Mouse (Mus musculus): ENCODE results near the gene Tacc2. TPM values are rescaled to one million over a fixed set of nuclear protein-coding genes. Genes with fewer than 3 reads are reported as not detected.

Tacc2 gene
- polyA plus RNA-seq, 1 experiment from 2014 or later = 50.8 TPM

- Histone ChIP-seq H3K4me3 (no peak overlapping the region), H3K9me3 (no peaks in the 10 kb centered on the region), H3K27me3 (ENCODE audit: insufficient read depth, poor library complexity, severe bottlenecking) (no peaks in the 10 kb centered on the region), H3K36me3 (no peaks in the 10 kb centered on the region), H3K4me1 (replicated peaks) (peaks cover 74% of the 10 kb centered on the region), H3K27ac (0 out of 2 replicates have a peak overlapping the region, but pooled peaks have one; percentile 8)
- DNase-seq (ENCODE audit: low spot score) = no peak
- WGBS = 79% methylated on average over 6 of the region's 6 CpGs
Observed at GRCm38 (mm10) chr7:130690869-130691268, 113.6 kb downstream of the Tacc2 start.

GRCm38 (mm10) chr7:130691931-130692330 lies 114.7 kb downstream of the Tacc2 start:
- no peaks in the 10 kb centered on the region for H3K9me3 ChIP-seq
- H3K27me3 ChIP-seq (ENCODE audit: insufficient read depth, poor library complexity, severe bottlenecking) = no peaks in the 10 kb centered on the region
- H3K27ac ChIP-seq = peak overlapping the region; percentile 99
- H3K36me3 ChIP-seq = peaks cover 2% of the 10 kb centered on the region; the same call in 1 of the 2 replicates
- H3K4me3 ChIP-seq = peak overlapping the region; percentile 88
- H3K4me1 ChIP-seq (replicated peaks) = peaks cover 84% of the 10 kb centered on the region
- 43% methylated on average over 2 of the region's 2 CpGs for WGBS
- no peak for DNase-seq (ENCODE audit: low spot score)

- DNase-seq (ENCODE audit: low spot score) = peak; percentile 86
- peaks cover 6% of the 10 kb centered on the region; the same call in 1 of the 2 replicates for H3K36me3 ChIP-seq
- H3K9me3 ChIP-seq = no peaks in the 10 kb centered on the region
- peaks cover 84% of the 10 kb centered on the region for H3K4me1 ChIP-seq (replicated peaks)
- H3K27ac ChIP-seq = peak overlapping the region; percentile 99
- no peaks in the 10 kb centered on the region for H3K27me3 ChIP-seq (ENCODE audit: insufficient read depth, poor library complexity, severe bottlenecking)
- under 1% methylated on average over 39 of the region's 39 CpGs for WGBS
- peak overlapping the region; percentile 88 for H3K4me3 ChIP-seq
Observed at GRCm38 (mm10) chr7:130692392-130692942, 115.2 kb downstream of the Tacc2 start.

- Histone ChIP-seq H3K9me3 (no peaks in the 10 kb centered on the region), H3K36me3 (peaks cover 9% of the 10 kb centered on the region; the same call in 1 of the 2 replicates), H3K4me1 (replicated peaks) (peaks cover 82% of the 10 kb centered on the region), H3K27me3 (ENCODE audit: insufficient read depth, poor library complexity, severe bottlenecking) (no peaks in the 10 kb centered on the region), H3K27ac (peak overlapping the region; percentile 99), H3K4me3 (peak overlapping the region; percentile 88)
- 2% methylated on average over 19 of the region's 19 CpGs for WGBS
- DNase-seq (ENCODE audit: low spot score) = no peak
Observed at GRCm38 (mm10) chr7:130692943-130693799, 115.9 kb downstream of the Tacc2 start.

- Histone ChIP-seq H3K36me3 (peaks cover 9% of the 10 kb centered on the region; the same call in 1 of the 2 replicates), H3K27ac (peak overlapping the region; percentile 99), H3K9me3 (no peaks in the 10 kb centered on the region), H3K4me1 (replicated peaks) (peaks cover 86% of the 10 kb centered on the region), H3K27me3 (ENCODE audit: insufficient read depth, poor library complexity, severe bottlenecking) (no peaks in the 10 kb centered on the region), H3K4me3 (peak overlapping the region; percentile 88)
- WGBS = 21% methylated on average over 11 of the region's 11 CpGs
- peak; percentile 56 for DNase-seq (ENCODE audit: low spot score)
Observed at GRCm38 (mm10) chr7:130693800-130694193, 116.6 kb downstream of the Tacc2 start.

GRCm38 (mm10) chr7:130695669-130696338 lies 118.6 kb downstream of the Tacc2 start:
- Histone ChIP-seq H3K4me1 (replicated peaks) (peaks cover 84% of the 10 kb centered on the region), H3K4me3 (no peak overlapping the region), H3K36me3 (peaks cover 23% of the 10 kb centered on the region), H3K27ac (peak overlapping the region; percentile 56), H3K27me3 (ENCODE audit: insufficient read depth, poor library complexity, severe bottlenecking) (no peaks in the 10 kb centered on the region), H3K9me3 (no peaks in the 10 kb centered on the region)
- WGBS = 78% methylated on average over 13 of the region's 13 CpGs
- DNase-seq (ENCODE audit: low spot score) = no peak

- no peak for DNase-seq (ENCODE audit: low spot score)
- no peaks in the 10 kb centered on the region for H3K27me3 ChIP-seq (ENCODE audit: insufficient read depth, poor library complexity, severe bottlenecking)
- H3K4me3 ChIP-seq = no peak overlapping the region
- H3K27ac ChIP-seq = 0 out of 2 replicates have a peak overlapping the region, but pooled peaks have one; percentile 4
- peaks cover 80% of the 10 kb centered on the region for H3K4me1 ChIP-seq (replicated peaks)
- no peaks in the 10 kb centered on the region for H3K9me3 ChIP-seq
- WGBS = 82% methylated on average over 16 of the region's 16 CpGs
- H3K36me3 ChIP-seq = peaks cover 31% of the 10 kb centered on the region
Observed at GRCm38 (mm10) chr7:130696347-130697234, 119.4 kb downstream of the Tacc2 start.

GRCm38 (mm10) chr7:130698480-130698879 lies 121.2 kb downstream of the Tacc2 start:
- Histone ChIP-seq H3K36me3 (peaks cover 43% of the 10 kb centered on the region), H3K4me3 (no peak overlapping the region), H3K27ac (no peak overlapping the region), H3K9me3 (no peaks in the 10 kb centered on the region), H3K27me3 (ENCODE audit: insufficient read depth, poor library complexity, severe bottlenecking) (no peaks in the 10 kb centered on the region), H3K4me1 (replicated peaks) (peaks cover 77% of the 10 kb centered on the region)
- DNase-seq (ENCODE audit: low spot score) = no peak

GRCm38 (mm10) chr7:130701336-130701735 lies 124.1 kb downstream of the Tacc2 start:
- Histone ChIP-seq H3K4me3 (no peak overlapping the region), H3K4me1 (replicated peaks) (peaks cover 51% of the 10 kb centered on the region), H3K9me3 (no peaks in the 10 kb centered on the region), H3K27me3 (ENCODE audit: insufficient read depth, poor library complexity, severe bottlenecking) (no peaks in the 10 kb centered on the region), H3K27ac (no peak overlapping the region), H3K36me3 (peaks cover 43% of the 10 kb centered on the region)
- 88% methylated on average over 1 of the region's 1 CpGs for WGBS
- DNase-seq (ENCODE audit: low spot score) = no peak

- Histone ChIP-seq H3K9me3 (no peaks in the 10 kb centered on the region), H3K27me3 (ENCODE audit: insufficient read depth, poor library complexity, severe bottlenecking) (no peaks in the 10 kb centered on the region), H3K4me1 (replicated peaks) (peaks cover 47% of the 10 kb centered on the region), H3K36me3 (peaks cover 26% of the 10 kb centered on the region), H3K27ac (no peak overlapping the region), H3K4me3 (no peak overlapping the region)
- WGBS = 84% methylated on average over 2 of the region's 2 CpGs
- no peak for DNase-seq (ENCODE audit: low spot score)
Observed at GRCm38 (mm10) chr7:130705230-130705629, 128.0 kb downstream of the Tacc2 start.

- no peaks in the 10 kb centered on the region for H3K27me3 ChIP-seq (ENCODE audit: insufficient read depth, poor library complexity, severe bottlenecking)
- no peak overlapping the region for H3K4me3 ChIP-seq
- peaks cover 38% of the 10 kb centered on the region for H3K4me1 ChIP-seq (replicated peaks)
- 68% methylated on average over 9 of the region's 9 CpGs for WGBS
- no peaks in the 10 kb centered on the region for H3K9me3 ChIP-seq
- H3K36me3 ChIP-seq = no peaks in the 10 kb centered on the region
- DNase-seq (ENCODE audit: low spot score) = no peak
- peak overlapping the region; percentile 35; the same call in 1 of the 2 replicates for H3K27ac ChIP-seq
Observed at GRCm38 (mm10) chr7:130708940-130709339, 131.7 kb downstream of the Tacc2 start.

Measured in hindbrain, embryonic 10.5 days (tissue).